Mouse (Mus musculus) cerebellum, adult 11-12 months (tissue): ENCODE measurements around the gene Pax8.

Experiments
- DNase-seq: peaks from one replicate; pipeline ENCODE4 v3.0.0; 2022

Gene Pax8

GRCm38 (mm10) chr2:24460112-24460807 is 15.1 kb downstream of the Pax8 start:
- DNase-seq, result no peak

- DNase-seq, result no peak
These were observed 18.6 kb downstream of the Pax8 start for GRCm38 (mm10) chr2:24456841-24457240.

GRCm38 (mm10) chr2:24455057-24455855 is 20.1 kb downstream of the Pax8 start:
- DNase-seq, result no peak

DNA sequence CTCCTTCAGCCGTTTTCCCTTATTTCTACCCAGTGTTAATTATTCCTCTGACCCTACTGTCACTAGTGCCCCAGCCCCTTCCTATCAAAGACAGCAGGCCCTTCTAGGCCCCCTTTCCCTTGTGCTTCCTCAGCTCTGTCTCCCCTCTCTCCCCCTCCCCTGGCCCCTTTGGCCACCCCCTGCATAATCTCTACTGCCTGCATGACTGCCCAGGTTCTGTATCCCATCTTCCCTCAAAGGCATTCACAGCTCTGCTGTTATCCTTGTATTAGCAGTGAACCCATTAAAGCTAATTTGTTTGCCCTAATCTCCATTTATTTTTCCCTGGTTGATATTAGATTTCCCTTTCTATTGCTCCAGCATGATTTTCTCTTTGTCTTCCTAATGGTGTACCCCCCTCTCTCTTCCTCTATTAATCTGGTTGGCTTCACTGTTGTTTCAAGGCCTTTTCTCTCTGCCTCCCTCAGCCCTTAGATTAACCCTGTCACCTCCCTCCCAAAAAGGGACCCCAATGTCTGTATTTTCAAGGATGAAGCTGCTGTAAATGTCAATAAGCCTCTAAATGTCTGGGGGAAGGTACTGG is 20.9 kb downstream of the Pax8 start:
- DNase-seq, result no peak

- no peak for DNase-seq
These were observed 22.2 kb downstream of the Pax8 start for GRCm38 (mm10) chr2:24453206-24453605.

GRCm38 (mm10) chr2:24449111-24449510 is 26.3 kb downstream of the Pax8 start:
- no peak for DNase-seq

- no peak for DNase-seq
These were observed 32.1 kb downstream of the Pax8 start for GRCm38 (mm10) chr2:24443256-24443790.

DNA sequence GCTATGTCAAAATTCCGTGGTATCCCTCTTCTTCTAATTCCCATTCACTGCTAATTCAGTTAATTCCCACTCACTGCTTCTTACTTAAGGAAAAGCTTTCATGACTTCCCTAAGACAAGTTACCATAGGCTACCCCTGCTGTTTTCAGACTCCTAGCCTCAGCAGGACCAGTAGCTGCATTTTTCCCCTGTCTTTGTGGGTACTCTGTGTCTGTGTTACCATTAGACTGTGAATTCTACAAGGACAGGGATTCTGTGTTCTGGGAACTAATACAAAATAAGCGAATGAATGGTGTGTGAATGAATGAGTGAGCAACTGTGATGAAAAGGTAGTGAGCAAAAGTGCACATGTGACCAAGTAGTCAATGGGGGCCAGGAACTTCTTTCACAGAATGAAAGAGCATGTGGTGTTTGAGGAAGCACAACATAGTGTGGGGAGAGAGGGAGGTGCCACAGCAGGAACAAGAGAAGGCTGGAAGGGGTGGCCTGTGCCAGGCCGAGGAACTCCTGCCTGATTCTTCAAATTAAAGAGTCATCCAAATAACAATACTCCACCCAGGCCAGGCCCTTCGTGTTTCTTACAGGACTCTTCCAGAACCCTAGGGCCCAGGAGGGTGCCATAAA is 33.0 kb downstream of the Pax8 start:
- no peak for DNase-seq

GRCm38 (mm10) chr2:24441899-24442298 is 33.5 kb downstream of the Pax8 start:
- no peak for DNase-seq

DNA sequence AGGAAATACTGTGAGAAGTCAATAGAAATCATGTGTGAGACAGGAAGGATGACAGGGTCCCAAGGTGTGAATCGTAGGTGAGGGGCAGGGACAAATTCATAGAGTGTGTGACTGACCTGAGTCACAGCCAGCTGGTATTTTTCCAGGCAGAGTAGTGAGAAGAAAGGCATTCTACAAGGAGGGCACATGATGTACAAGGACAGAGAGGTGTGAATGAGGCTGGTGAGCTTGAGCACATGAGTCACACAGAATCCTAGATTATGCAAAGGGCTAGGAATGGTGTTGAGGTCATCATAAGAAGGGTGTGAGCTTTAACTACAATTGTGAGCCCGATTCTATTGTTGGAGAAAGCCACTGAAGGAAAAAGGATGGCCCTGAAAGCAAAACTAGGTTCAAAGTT is 35.3 kb downstream of the Pax8 start:
- no peak for DNase-seq

DNA sequence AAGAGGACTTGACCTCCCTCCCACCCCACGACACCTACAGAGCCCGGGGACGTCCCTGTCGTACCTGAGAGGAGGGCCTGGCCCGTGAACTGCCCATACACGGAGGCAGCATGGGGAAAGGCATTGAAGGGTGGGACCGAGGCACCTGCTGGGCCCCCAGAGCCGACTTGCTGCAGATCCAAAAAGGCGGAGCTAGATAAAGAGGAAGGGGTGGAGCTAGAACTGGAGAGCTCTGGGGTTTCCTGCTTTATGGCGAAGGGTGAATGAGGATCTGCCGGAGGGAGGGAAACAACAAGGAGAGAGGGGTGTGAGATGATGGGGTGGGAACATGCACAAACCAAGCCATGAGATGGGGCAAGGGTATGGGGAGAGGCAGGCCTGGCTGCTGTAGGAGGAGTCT is 39.7 kb downstream of the Pax8 start:
- DNase-seq, result no peak

DNA sequence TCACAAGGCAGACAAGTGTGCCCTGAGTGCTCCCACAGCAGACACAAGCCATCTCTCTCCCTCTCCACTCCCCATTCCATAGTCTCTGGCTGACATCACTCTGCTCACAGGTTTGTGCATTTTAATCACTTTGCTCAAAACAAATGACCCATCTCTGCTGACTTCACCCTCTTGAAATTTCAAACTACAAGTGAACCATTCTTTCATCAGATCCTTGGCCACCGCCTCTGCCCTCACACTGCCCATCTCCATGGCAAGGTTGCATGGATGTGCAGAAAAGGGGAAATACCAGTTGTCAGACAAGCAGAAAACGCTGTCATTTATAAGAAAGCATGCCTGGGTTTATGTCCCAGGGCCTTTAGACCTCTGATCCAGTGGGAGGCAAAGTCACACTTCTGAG is 40.7 kb downstream of the Pax8 start:
- no peak for DNase-seq

- no peak for DNase-seq
These were observed 45.6 kb downstream of the Pax8 start for GRCm38 (mm10) chr2:24429806-24430205.

GRCm38 (mm10) chr2:24427866-24428675 is 47.3 kb downstream of the Pax8 start:
- DNase-seq, result no peak

DNA sequence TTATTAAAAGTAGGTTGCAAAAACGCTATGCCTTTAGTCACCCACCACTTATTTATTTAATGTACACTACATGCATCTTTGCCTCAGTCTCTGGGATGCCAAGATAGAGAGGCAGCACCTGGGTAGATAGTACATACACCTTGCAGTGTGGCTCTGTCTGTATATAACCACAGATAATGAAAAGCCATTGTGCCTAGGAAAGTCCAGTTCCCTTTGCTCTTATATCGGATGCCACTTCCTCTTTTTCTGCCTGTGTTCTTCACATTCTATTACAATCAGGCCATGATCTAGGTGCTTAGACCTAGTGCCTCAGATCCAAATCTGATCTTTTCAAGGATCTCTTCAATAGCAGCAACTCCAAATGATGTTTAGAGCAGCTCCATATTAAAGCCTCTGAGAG is 49.8 kb downstream of the Pax8 start:
- DNase-seq, result no peak

GRCm38 (mm10) chr2:24422815-24423214 is 52.6 kb downstream of the Pax8 start:
- DNase-seq, result no peak

GRCm38 (mm10) chr2:24421211-24421863 is 54.1 kb downstream of the Pax8 start:
- DNase-seq, result no peak

DNA sequence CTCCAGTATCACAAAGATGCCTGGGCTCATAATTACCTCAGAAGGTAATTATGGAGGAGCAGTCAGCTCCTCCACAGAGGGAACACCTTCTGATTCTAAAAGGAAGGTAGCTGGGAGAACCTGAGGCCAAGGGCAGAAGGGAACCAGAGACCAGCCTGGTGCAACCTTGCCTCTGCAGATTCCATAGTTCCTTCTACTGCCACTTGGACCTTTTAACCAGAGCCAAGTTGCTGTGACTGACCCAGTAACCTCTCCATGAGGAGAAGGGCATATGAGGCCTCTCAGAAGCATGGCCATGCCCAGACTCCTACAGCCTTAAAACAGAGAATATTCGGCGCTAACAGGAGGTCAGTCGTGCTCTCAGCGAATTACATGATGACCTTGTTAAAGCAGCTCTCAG is 57.8 kb downstream of the Pax8 start:
- no peak for DNase-seq

- no peak for DNase-seq
These were observed 58.3 kb downstream of the Pax8 start for GRCm38 (mm10) chr2:24417106-24417505.

DNA sequence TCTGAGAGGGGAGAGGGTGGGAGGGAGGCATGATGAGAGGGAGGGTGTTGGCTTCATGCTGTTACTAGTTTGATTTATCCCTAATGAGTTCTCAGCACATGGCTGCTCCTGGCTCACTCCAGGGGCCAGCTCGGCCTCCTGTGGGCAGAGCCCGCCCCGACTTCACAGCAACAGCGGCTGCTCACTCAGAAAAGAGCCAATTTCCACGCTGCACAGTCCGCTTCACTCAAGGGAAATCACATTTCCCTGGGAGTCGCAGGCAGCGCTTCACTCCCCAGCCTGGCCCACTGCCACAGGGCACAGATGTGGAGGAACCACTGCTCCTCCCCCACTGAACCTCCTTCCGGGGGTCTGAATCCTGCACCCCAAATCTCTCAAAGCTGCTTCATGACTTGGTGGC is 58.7 kb downstream of the Pax8 start:
- DNase-seq, result no peak

- DNase-seq, result no peak
These were observed 61.7 kb downstream of the Pax8 start for GRCm38 (mm10) chr2:24413677-24414076.

DNA sequence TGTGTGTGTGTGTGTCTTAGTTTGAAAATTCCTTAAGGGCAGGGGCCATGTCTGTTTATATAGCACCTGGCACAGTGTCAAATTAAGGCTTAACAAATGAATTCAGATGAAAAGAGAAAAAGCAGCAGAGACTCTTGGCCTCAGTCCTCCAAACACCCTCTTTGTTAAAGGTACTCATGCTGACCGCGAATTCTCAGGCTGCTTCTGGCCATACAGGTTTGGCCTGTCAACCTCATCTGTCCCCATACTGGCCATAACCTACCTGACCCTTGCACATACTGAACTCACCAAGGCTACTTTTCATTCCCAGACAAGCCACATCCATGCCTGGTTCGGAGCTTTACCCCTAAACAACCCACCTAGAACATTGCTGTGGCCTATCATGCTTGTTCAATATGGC is 62.2 kb downstream of the Pax8 start:
- no peak for DNase-seq
